Mouse (Mus musculus): Measurements from ENCODE around the gene Ank3. TPM values are rescaled to one million over a fixed set of nuclear protein-coding genes. Genes with fewer than 3 reads are reported as not detected.

Gene Ank3
- polyA plus RNA-seq (2015; fragmentation: Illumina TruSeq; extraction: RNeasy Lipid Tissue Mini Kit (QIAGEN cat#74804); ENCODE audit: low read depth, low replicate concordance), result 187 TPM

DNA sequence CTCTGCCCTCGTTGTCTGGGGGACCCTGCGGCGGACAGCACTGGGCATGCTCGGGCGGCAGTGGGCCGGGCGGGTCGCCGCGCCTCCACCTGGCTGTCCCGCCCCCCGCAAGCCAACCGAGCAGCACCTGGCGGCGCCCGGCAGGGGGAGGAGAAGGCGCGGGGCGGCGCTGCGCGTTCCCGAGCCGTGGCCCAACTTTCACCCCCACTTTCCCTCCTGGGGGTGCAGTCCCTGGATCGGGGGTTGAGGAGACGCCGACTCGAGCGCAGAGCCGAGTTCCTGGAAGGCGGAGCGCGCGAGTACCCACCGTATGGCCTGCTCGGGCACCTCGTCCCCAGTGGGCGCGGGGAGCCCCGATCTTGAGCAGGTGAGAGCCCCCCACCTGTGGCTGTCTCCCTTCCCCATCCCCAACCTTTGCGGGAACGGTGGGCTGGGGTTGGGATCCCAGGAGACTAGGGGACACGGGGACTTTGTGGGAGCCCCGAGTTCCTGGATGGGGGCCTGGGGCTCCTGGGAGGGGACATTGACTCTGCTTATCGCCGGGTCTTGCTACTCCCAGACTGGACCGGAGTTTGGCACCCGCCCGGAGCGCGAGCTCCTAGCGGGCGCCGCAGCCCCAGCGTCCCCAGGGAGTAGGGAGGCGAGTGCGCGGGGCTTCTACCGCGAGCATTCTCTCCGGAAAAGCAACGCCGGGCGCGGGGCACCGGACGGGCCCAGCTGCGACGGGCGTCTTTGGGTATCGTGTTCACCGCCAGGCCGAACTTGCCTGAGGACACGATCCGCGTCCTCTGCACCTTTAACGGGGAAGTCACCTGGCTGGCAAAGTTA is at the start of gene Ank3:
Gene Ank3, plus strand, starts transcription at position 11 of the 828 bp plus-strand sequence.

DNA sequence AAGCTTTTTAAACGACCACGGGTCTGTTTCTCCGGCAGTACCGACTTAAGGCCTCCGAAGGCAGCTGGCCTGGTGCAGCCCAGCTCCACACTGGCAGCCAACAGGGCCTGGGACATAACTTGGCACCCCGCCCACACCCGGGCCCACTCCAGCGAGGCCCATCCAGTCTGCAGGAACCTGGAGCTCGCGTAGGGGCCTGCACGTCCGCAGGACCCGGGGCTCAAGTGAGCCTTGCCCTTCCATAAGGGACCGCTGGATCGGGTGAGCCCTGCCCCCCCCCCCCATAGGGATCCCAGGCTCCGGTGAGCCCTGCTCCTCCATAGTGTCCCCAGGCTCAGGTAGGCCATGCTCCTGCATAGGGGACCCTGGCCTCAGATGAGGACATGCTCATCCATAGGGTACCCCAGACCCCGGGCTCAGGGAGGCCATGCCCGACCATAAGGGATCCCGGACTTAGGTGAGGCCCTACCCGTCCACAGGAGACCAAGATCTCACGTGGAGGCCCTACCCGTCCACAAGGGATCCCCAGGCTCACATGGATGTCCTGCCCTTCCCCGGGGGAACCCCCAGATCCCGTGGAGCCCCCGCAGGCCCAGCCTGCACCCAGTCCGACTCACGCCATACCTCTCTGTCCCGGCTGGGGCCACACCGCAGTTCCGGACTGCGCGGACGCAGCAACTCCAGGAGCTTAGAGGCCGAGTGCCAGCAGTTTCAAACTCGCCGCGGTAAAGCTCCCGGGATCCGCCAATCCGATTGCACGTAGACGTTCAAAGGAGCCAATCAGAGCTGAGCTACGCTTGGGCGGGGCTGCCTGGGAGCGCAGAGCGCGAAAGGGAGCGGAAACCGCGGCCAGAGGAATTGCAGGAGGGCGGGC is 46.1 kb upstream of the Ank3 start, which contains the start of gene Cdk1:
Gene Cdk1, minus strand, starts transcription at position 727 of the 874 bp plus-strand sequence.

Other genes with a start within 250 kb of the Ank3 start
- gene Rhobtb1, start 247.3 kb upstream of the Ank3 start, polyA plus RNA-seq (2015; fragmentation: Illumina TruSeq; extraction: RNeasy Lipid Tissue Mini Kit (QIAGEN cat#74804); ENCODE audit: low read depth, low replicate concordance), result 3.7 TPM
- 1.7 TPM for gene A930033H14Rik, start 185.7 kb upstream of the Ank3 start, polyA plus RNA-seq (2015; fragmentation: Illumina TruSeq; extraction: RNeasy Lipid Tissue Mini Kit (QIAGEN cat#74804); ENCODE audit: low read depth, low replicate concordance)
- 3.3 TPM for gene Cdk1, start 45.8 kb upstream of the Ank3 start, polyA plus RNA-seq (2015; fragmentation: Illumina TruSeq; extraction: RNeasy Lipid Tissue Mini Kit (QIAGEN cat#74804); ENCODE audit: low read depth, low replicate concordance)